Mouse (Mus musculus): Measurements from ENCODE around the gene Hlx. TPM values are rescaled to one million over a fixed set of nuclear protein-coding genes. Genes with fewer than 3 reads are reported as not detected.

Gene Hlx
- polyA plus RNA-seq, 1 experiment = 29.3 TPM

GRCm38 (mm10) chr1:184716117-184716516 lies 16.3 kb downstream of the Hlx start:
- no peak overlapping the region for H3K4me3 ChIP-seq (replicated peaks; ENCODE audit: control insufficient read depth, low read depth, low read length)
- WGBS = under 1% methylated on average over 6 of the region's 6 CpGs
- no peaks in the 10 kb centered on the region for H3K4me1 ChIP-seq (ENCODE audit: control insufficient read depth, insufficient read depth, low read length)
- TF ChIP-seq CTCF (IDR thresholded peaks at IDR 0.05; ENCODE audit: control insufficient read depth, insufficient read depth, low read length) (no peak), POLR2A (IDR thresholded peaks at IDR 0.05; ENCODE audit: borderline replicate concordance, control insufficient read depth, low read depth, low read length) (no peak)
- no peak overlapping the region for H3K27ac ChIP-seq (ENCODE audit: control insufficient read depth, insufficient read depth, low read depth, low read length, poor library complexity)

- no peaks in the 10 kb centered on the region for H3K4me1 ChIP-seq (ENCODE audit: control insufficient read depth, insufficient read depth, low read length)
- WGBS = 49% methylated on average over 6 of the region's 6 CpGs
- TF ChIP-seq POLR2A (IDR thresholded peaks at IDR 0.05; ENCODE audit: borderline replicate concordance, control insufficient read depth, low read depth, low read length) (no peak), CTCF (IDR thresholded peaks at IDR 0.05; ENCODE audit: control insufficient read depth, insufficient read depth, low read length) (no peak)
- no peak overlapping the region for H3K4me3 ChIP-seq (replicated peaks; ENCODE audit: control insufficient read depth, low read depth, low read length)
- H3K27ac ChIP-seq (ENCODE audit: control insufficient read depth, insufficient read depth, low read depth, low read length, poor library complexity) = no peak overlapping the region
Measured at GRCm38 (mm10) chr1:184715693-184716092, 16.7 kb downstream of the Hlx start.

- Histone ChIP-seq H3K4me1 (ENCODE audit: control insufficient read depth, insufficient read depth, low read length) (no peaks in the 10 kb centered on the region), H3K4me3 (replicated peaks; ENCODE audit: control insufficient read depth, low read depth, low read length) (no peak overlapping the region), H3K27ac (ENCODE audit: control insufficient read depth, insufficient read depth, low read depth, low read length, poor library complexity) (no peak overlapping the region)
- 77% methylated on average over 3 of the region's 3 CpGs for WGBS
- TF ChIP-seq CTCF (IDR thresholded peaks at IDR 0.05; ENCODE audit: control insufficient read depth, insufficient read depth, low read length) = no peak
- TF ChIP-seq POLR2A (IDR thresholded peaks at IDR 0.05; ENCODE audit: borderline replicate concordance, control insufficient read depth, low read depth, low read length) = no peak
Measured at GRCm38 (mm10) chr1:184714515-184714914, 17.9 kb downstream of the Hlx start.

GRCm38 (mm10) chr1:184713716-184714115 lies 18.7 kb downstream of the Hlx start:
- TF ChIP-seq CTCF (IDR thresholded peaks at IDR 0.05; ENCODE audit: control insufficient read depth, insufficient read depth, low read length) (no peak), POLR2A (IDR thresholded peaks at IDR 0.05; ENCODE audit: borderline replicate concordance, control insufficient read depth, low read depth, low read length) (no peak)
- H3K4me1 ChIP-seq (ENCODE audit: control insufficient read depth, insufficient read depth, low read length) = no peaks in the 10 kb centered on the region
- H3K27ac ChIP-seq (ENCODE audit: control insufficient read depth, insufficient read depth, low read depth, low read length, poor library complexity) = no peak overlapping the region
- no peak overlapping the region for H3K4me3 ChIP-seq (replicated peaks; ENCODE audit: control insufficient read depth, low read depth, low read length)
- 67% methylated on average over 5 of the region's 5 CpGs for WGBS

- Histone ChIP-seq H3K27ac (ENCODE audit: control insufficient read depth, insufficient read depth, low read depth, low read length, poor library complexity) (no peak overlapping the region), H3K4me3 (replicated peaks; ENCODE audit: control insufficient read depth, low read depth, low read length) (no peak overlapping the region), H3K4me1 (ENCODE audit: control insufficient read depth, insufficient read depth, low read length) (no peaks in the 10 kb centered on the region)
- 80% methylated on average over 4 of the region's 4 CpGs for WGBS
- TF ChIP-seq POLR2A (IDR thresholded peaks at IDR 0.05; ENCODE audit: borderline replicate concordance, control insufficient read depth, low read depth, low read length) (no peak), CTCF (IDR thresholded peaks at IDR 0.05; ENCODE audit: control insufficient read depth, insufficient read depth, low read length) (no peak)
Measured at GRCm38 (mm10) chr1:184707532-184708248, 24.7 kb downstream of the Hlx start.

GRCm38 (mm10) chr1:184704901-184705300 lies 27.5 kb downstream of the Hlx start:
- no peak overlapping the region for H3K4me3 ChIP-seq (replicated peaks; ENCODE audit: control insufficient read depth, low read depth, low read length)

GRCm38 (mm10) chr1:184699295-184699694 lies 33.1 kb downstream of the Hlx start:
- Histone ChIP-seq H3K4me1 (ENCODE audit: control insufficient read depth, insufficient read depth, low read length) (no peaks in the 10 kb centered on the region), H3K4me3 (replicated peaks; ENCODE audit: control insufficient read depth, low read depth, low read length) (no peak overlapping the region), H3K27ac (ENCODE audit: control insufficient read depth, insufficient read depth, low read depth, low read length, poor library complexity) (no peak overlapping the region)
- WGBS = 56% methylated on average over 1 of the region's 1 CpGs
- no peak for TF ChIP-seq CTCF (IDR thresholded peaks at IDR 0.05; ENCODE audit: control insufficient read depth, insufficient read depth, low read length)
- TF ChIP-seq POLR2A (IDR thresholded peaks at IDR 0.05; ENCODE audit: borderline replicate concordance, control insufficient read depth, low read depth, low read length) = no peak

More at GRCm38 (mm10) chr1:184704901-184705300, 27.5 kb downstream of the Hlx start:
- TF ChIP-seq POLR2A (IDR thresholded peaks at IDR 0.05; ENCODE audit: borderline replicate concordance, control insufficient read depth, low read depth, low read length) (no peak), CTCF (IDR thresholded peaks at IDR 0.05; ENCODE audit: control insufficient read depth, insufficient read depth, low read length) (no peak)
- Histone ChIP-seq H3K27ac (ENCODE audit: control insufficient read depth, insufficient read depth, low read depth, low read length, poor library complexity) (no peak overlapping the region), H3K4me1 (ENCODE audit: control insufficient read depth, insufficient read depth, low read length) (no peaks in the 10 kb centered on the region)
- 77% methylated on average over 3 of the region's 3 CpGs for WGBS

- WGBS = 52% methylated on average over 2 of the region's 2 CpGs
- TF ChIP-seq POLR2A (IDR thresholded peaks at IDR 0.05; ENCODE audit: borderline replicate concordance, control insufficient read depth, low read depth, low read length) = no peak
- H3K4me3 ChIP-seq (replicated peaks; ENCODE audit: control insufficient read depth, low read depth, low read length) = no peak overlapping the region
Measured at GRCm38 (mm10) chr1:184695451-184695850, 37.0 kb downstream of the Hlx start.

More at GRCm38 (mm10) chr1:184695451-184695850, 37.0 kb downstream of the Hlx start:
- H3K27ac ChIP-seq (ENCODE audit: control insufficient read depth, insufficient read depth, low read depth, low read length, poor library complexity) = no peak overlapping the region
- H3K4me1 ChIP-seq (ENCODE audit: control insufficient read depth, insufficient read depth, low read length) = peaks cover 1% of the 10 kb centered on the region
